Mouse (Mus musculus) hindbrain, postnatal 0 days (tissue): Measurements from ENCODE around the gene Chn2. TPM values are rescaled to one million over a fixed set of nuclear protein-coding genes. Genes with fewer than 3 reads are reported as not detected.

Experiments
- ATAC-seq: fragments of 200-750 bp; cut with Nextera tagmentation; 2 replicates; pipeline ENCODE4 v1.8.0; 2017; ENCODE audit warnings: mild to moderate bottlenecking, moderate TSS enrichment, moderate library complexity
- DNase-seq: peaks from one replicate; pipeline ENCODE4 v3.0.0-alpha.2; 2015; ENCODE audit warnings: low spot score
- H3K27ac ChIP-seq: fragments of 300-500 bp; sonication (generic); 2 replicates; pipeline ENCODE4 v1.5.1; 2014; ENCODE audit warnings: mild to moderate bottlenecking
- H3K27me3 ChIP-seq: fragments of 300-500 bp; sonication (generic); 2 replicates; pipeline ENCODE4 v1.6.1; 2014; ENCODE audit warnings: low read length, mixed read lengths; ENCODE audit not compliant: insufficient read depth
- H3K36me3 ChIP-seq: fragments of 300-500 bp; sonication (generic); 2 replicates; pipeline ENCODE4 v1.6.1; 2014; ENCODE audit warnings: low read length, mixed read lengths; ENCODE audit not compliant: insufficient read depth
- H3K4me1 ChIP-seq: fragments of 300-500 bp; sonication (generic); 2 replicates; pipeline ENCODE4 v1.6.1; 2014; ENCODE audit warnings: antibody characterized with exemption, low read length, mixed read lengths; ENCODE audit not compliant: insufficient read depth
- H3K4me2 ChIP-seq: fragments of 300-500 bp; sonication (generic); 2 replicates; pipeline ENCODE4 v1.6.1; 2014; ENCODE audit warnings: low read depth, mild to moderate bottlenecking, low read length, moderate library complexity, mixed read lengths
- H3K4me3 ChIP-seq: fragments of 300-500 bp; sonication (generic); 2 replicates; pipeline ENCODE4 v1.5.1; 2014; ENCODE audit warnings: low read length
- H3K9ac ChIP-seq: fragments of 300-500 bp; sonication (generic); replicated peaks from 2 replicates; pipeline ENCODE4 v1.6.1; 2014; ENCODE audit warnings: mild to moderate bottlenecking, low read length, moderate library complexity, mixed read lengths
- H3K9me3 ChIP-seq: fragments of 300-500 bp; sonication (generic); 2 replicates; pipeline ENCODE4 v1.6.1; 2016; ENCODE audit warnings: low read length, mixed read lengths
- CTCF ChIP-seq: IDR thresholded peaks from 2 replicates; pipeline ENCODE4 v1.5.1; 2016; ENCODE audit warnings: antibody characterized with exemption, control low read depth, low read depth
- WGBS: fragments of 180-500 bp; shearing (Covaris S2); extraction: QIAGEN DNeasy Blood & Tissue Kit; methylation state at CpG from one replicate; pipeline ENCODE4 v1.1.7; 2014; 5-methylcytosine and 5-hydroxymethylcytosine counted together
- polyA plus RNA-seq: library from polyadenylated mRNA; unstranded; fragments of >200 nt; fragmentation: Nextera tagmentation; extraction: Ambion mirVana; gene quantifications from 2 replicates; pipeline ENCODE4 v1.2.1, GENCODE M21; 2015
- total RNA-seq: library from RNA; depleted of rRNA; stranded (reverse); fragments of >200 nt; gene quantifications from 2 replicates; pipeline ENCODE4 v1.2.3, GENCODE M21; 2014

The Chn2 gene
- total and polyA plus RNA-seq, 2 experiments from 2014 or later: 21.2 to 43.8 TPM

DNA sequence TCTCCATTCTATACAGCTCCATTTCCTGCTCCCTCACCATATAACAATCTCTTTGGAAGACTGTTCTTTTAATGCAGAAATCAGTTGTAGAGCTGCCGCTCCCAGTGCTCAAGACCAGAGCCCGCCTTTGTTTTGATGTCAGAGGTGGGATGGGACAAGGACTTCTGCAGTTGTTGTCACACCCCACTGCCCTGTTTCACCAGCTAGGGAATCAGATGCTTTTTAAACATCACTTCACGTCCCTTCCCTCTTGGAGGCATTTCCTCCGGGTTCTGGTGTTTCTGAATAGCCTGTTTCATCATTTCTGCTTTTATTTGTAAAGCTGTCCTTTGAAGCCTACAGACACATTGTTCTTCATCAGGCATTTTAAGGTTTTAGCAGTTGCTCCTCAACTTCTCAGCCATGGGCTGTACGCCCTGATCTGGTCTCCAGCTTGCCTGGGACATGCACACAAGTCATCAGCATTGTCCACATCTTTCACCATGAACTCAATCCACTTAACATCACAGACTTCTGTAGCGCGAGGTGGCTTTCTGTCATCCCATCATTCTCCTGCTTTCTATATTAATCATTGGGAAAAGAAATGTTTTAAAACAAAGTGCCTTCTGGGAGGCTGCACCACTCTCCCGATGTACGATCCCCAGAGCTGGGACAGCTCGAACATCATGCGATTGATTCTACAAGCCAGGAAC is 160.8 kb downstream of the Chn2 start:
- ATAC-seq: no peak
- Histone ChIP-seq H3K4me2 (no peak overlapping the region), H3K4me1 (no peaks in the 10 kb centered on the region), H3K9me3 (no peaks in the 10 kb centered on the region), H3K27ac (no peak overlapping the region), H3K27me3 (no peaks in the 10 kb centered on the region), H3K36me3 (no peaks in the 10 kb centered on the region), H3K9ac (no peak overlapping the region), H3K4me3 (no peak overlapping the region)
- no peak for DNase-seq
- no peak for TF ChIP-seq CTCF
- 70% methylated on average over 11 of the region's 11 CpGs for WGBS

- no peak for DNase-seq
- no peaks in the 10 kb centered on the region for H3K27me3 ChIP-seq
- H3K9me3 ChIP-seq: no peaks in the 10 kb centered on the region
- no peaks in the 10 kb centered on the region for H3K4me1 ChIP-seq
- no peak overlapping the region for H3K27ac ChIP-seq
- no peaks in the 10 kb centered on the region for H3K36me3 ChIP-seq
- no peak overlapping the region for H3K4me3 ChIP-seq
- 82% methylated on average over 7 of the region's 7 CpGs for WGBS
- H3K4me2 ChIP-seq: no peak overlapping the region
- no peak for TF ChIP-seq CTCF
- no peak for ATAC-seq
- no peak overlapping the region for H3K9ac ChIP-seq
Measured at GRCm38 (mm10) chr6:54202311-54203020, 163.1 kb downstream of the Chn2 start.

DNA sequence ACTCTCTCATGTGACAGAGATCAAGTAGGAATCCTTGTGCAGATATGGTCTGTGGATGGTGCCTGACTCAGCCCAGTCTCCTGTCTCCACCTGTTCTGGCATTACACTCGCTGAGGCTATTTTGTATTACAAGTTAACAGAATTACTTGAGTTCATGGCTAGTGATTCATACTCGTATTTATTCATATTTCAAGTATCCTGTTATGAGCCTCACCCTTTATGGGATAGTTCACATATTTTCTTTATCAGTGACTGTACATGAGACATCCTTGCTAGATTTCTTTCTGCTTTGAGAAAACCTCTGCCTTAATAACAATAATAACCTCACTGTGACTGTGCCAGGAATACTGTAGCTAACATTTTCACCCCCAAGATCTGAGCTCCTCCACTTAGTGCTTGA is 164.0 kb downstream of the Chn2 start:
- H3K9ac ChIP-seq: no peak overlapping the region
- TF ChIP-seq CTCF: no peak
- H3K9me3 ChIP-seq: no peaks in the 10 kb centered on the region

DNA sequence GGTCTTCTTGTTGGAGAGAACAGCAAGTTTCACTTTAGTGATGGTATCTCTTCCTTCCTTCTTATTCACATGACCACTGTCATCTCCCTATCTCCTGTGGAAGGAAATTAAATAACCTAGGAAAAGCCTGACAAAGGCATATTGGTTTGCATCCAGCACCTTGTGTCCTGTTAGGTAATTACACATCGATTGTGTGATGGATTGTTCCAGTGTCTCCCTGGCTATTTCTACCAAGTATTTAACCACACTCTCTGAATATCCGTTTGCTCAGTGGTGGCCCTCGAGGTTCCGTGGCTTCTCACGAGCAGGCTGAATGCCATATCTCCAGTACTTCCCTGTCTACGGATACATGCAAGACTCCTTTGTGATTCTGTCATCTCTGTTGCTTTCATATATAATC is 164.6 kb downstream of the Chn2 start:
- H3K4me2 ChIP-seq: no peak overlapping the region
- H3K9me3 ChIP-seq: no peaks in the 10 kb centered on the region
- no peak overlapping the region for H3K4me3 ChIP-seq
- no peak overlapping the region for H3K27ac ChIP-seq
- no peaks in the 10 kb centered on the region for H3K27me3 ChIP-seq
- no peak overlapping the region for H3K9ac ChIP-seq
- H3K36me3 ChIP-seq: no peaks in the 10 kb centered on the region
- no peak for TF ChIP-seq CTCF
- H3K4me1 ChIP-seq: no peaks in the 10 kb centered on the region
- WGBS: 87% methylated on average over 6 of the region's 6 CpGs
- ATAC-seq (no peak), DNase-seq (no peak)

More for the DNA sequence above, 164.0 kb downstream of the Chn2 start:
- Histone ChIP-seq H3K4me1 (no peaks in the 10 kb centered on the region), H3K36me3 (no peaks in the 10 kb centered on the region), H3K27me3 (no peaks in the 10 kb centered on the region), H3K4me3 (no peak overlapping the region), H3K4me2 (no peak overlapping the region), H3K27ac (no peak overlapping the region)
- DNase-seq (no peak), ATAC-seq (no peak)
- WGBS: 85% methylated on average over 2 of the region's 2 CpGs

DNA sequence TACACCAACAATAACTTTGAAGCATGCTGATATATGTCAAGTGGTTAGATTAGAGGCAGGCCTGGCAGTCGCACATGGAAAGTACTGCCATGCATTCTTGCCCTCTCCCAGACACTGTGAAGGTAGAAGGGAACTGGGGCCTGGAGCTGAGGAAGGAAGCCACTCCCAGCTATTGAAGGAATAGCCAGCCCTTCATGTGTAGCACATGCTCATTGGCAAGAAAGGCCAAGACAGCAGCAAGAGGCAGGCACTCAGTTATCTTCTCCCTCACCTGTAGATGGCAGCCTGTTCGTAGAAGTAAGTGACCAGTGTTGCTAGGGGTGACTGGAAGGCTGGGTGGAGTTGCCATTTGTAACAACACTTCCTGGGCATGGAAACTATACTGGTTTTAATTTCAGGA is 165.6 kb downstream of the Chn2 start:
- peak; percentile 42 for TF ChIP-seq CTCF
- no peak overlapping the region for H3K27ac ChIP-seq
- H3K4me3 ChIP-seq: no peak overlapping the region
- H3K4me1 ChIP-seq: no peaks in the 10 kb centered on the region
- H3K27me3 ChIP-seq: no peaks in the 10 kb centered on the region
- H3K9me3 ChIP-seq: no peaks in the 10 kb centered on the region
- WGBS: 45% methylated on average over 2 of the region's 2 CpGs
- ATAC-seq (no peak), DNase-seq (no peak)
- no peak overlapping the region for H3K4me2 ChIP-seq
- no peak overlapping the region for H3K9ac ChIP-seq
- H3K36me3 ChIP-seq: no peaks in the 10 kb centered on the region

- WGBS: 42% methylated on average over 5 of the region's 5 CpGs
- Histone ChIP-seq H3K9ac (no peak overlapping the region), H3K27me3 (no peaks in the 10 kb centered on the region), H3K4me1 (no peaks in the 10 kb centered on the region), H3K9me3 (no peaks in the 10 kb centered on the region), H3K27ac (no peak overlapping the region), H3K4me3 (no peak overlapping the region), H3K4me2 (no peak overlapping the region), H3K36me3 (no peaks in the 10 kb centered on the region)
- ATAC-seq: no peak
- TF ChIP-seq CTCF: no peak
- DNase-seq: no peak
Measured at GRCm38 (mm10) chr6:54205471-54205870, 166.1 kb downstream of the Chn2 start.

DNA sequence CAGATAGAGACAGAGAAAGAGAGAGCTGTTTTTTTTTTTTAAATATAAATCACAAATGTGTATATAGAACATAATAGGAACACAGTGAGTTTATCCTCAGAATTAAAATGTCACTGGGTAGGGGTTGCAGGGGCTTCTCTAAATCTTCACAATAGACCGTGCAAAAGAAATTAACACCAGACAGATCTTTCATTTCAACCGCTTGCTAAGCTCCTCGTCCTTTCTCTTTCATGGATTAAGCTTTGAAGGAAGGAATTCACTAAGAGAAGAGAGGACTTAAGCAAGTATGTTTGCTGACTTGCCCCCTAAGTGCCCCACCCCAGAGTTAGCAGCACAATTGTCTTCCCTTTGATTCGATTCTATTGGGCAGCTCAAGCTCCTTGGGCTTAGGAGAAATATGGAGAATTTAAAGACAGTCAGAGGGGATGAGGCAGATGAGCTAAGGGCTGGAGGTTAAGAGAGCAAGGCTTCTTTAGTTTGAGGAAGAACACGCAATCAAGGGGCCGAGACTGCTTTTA is 166.9 kb downstream of the Chn2 start:
- WGBS: 41% methylated on average over 6 of the region's 6 CpGs
- no peak for ATAC-seq
- H3K36me3 ChIP-seq: no peaks in the 10 kb centered on the region
- no peak for TF ChIP-seq CTCF
- H3K4me3 ChIP-seq: no peak overlapping the region
- no peaks in the 10 kb centered on the region for H3K4me1 ChIP-seq
- H3K9ac ChIP-seq: no peak overlapping the region
- no peak overlapping the region for H3K4me2 ChIP-seq
- H3K27ac ChIP-seq: no peak overlapping the region
- no peaks in the 10 kb centered on the region for H3K9me3 ChIP-seq
- H3K27me3 ChIP-seq: no peaks in the 10 kb centered on the region
- no peak for DNase-seq
